Mouse (Mus musculus): ENCODE data around the gene Nf2. TPM values are rescaled to one million over a fixed set of nuclear protein-coding genes. Genes with fewer than 3 reads are reported as not detected.
"Not testable (repeated sequence)": the region's sequence is repeated elsewhere in the genome, so short reads cannot be mapped to it uniquely, and the experiment has no call there.

Gene Nf2
- polyA plus RNA-seq, 1 experiment from 2014 or later, result 44.9 TPM

DNA sequence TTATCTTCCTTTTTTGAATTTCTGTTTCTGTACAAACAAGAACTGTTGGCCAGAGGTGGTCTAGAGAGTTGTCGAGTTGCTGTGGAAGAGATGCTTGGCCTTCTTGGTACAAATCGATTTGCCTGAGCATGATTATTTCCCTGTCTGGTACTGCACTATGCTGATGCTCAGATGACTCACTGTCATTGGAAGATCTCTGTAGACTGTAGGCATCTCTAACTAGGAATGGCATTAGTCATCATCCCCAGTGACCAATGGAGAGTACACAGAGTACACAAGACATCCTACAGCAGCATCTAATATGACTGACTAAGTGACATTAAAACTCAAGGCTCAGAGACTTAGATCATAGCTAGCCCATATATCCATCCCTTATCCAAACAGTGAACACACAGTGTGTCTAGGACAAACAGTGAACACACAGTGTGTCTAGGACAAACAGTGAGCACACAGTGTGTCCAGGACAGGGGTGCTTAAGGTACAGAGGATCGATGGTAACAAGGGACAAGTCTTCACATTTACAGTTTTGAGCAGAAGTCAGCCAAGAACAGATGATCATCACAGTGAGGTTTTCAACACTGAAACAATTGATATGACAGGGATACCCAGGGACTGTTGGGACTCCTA, 23.1 kb downstream of the Nf2 start:
- DNase-seq (ENCODE audit: low spot score) (no peak), ATAC-seq (no peak)
- Histone ChIP-seq H3K9ac (ENCODE audit: low read length) (no peak overlapping the region), H3K4me2 (ENCODE audit: low read length) (no peak overlapping the region), H3K9me3 (replicated peaks; ENCODE audit: control insufficient read depth, low read length) (no peaks in the 10 kb centered on the region), H3K4me1 (ENCODE audit: control insufficient read depth, insufficient read depth, low read length) (no peaks in the 10 kb centered on the region), H3K4me3 (ENCODE audit: low read depth, low read length) (no peak overlapping the region), H3K27ac (ENCODE audit: low read depth, low read length) (no peak overlapping the region), H3K36me3 (ENCODE audit: control insufficient read depth, insufficient read depth, low read length) (no peaks in the 10 kb centered on the region), H3K27me3 (replicated peaks; ENCODE audit: control insufficient read depth, insufficient read depth, low read length) (no peaks in the 10 kb centered on the region)
- 95% methylated on average over 3 of the region's 3 CpGs for whole genome bisulfite sequencing

GRCm38 (mm10) chr11:4823655-4824312, 25.6 kb downstream of the Nf2 start:
- Histone ChIP-seq H3K4me1 (ENCODE audit: control insufficient read depth, insufficient read depth, low read length) (no peaks in the 10 kb centered on the region), H3K9me3 (replicated peaks; ENCODE audit: control insufficient read depth, low read length) (no peaks in the 10 kb centered on the region), H3K36me3 (ENCODE audit: control insufficient read depth, insufficient read depth, low read length) (0 out of 2 replicates have a peak, but pooled peaks cover 2% of the 10 kb centered on the region), H3K4me3 (ENCODE audit: low read depth, low read length) (no peak overlapping the region), H3K27ac (ENCODE audit: low read depth, low read length) (no peak overlapping the region), H3K27me3 (replicated peaks; ENCODE audit: control insufficient read depth, insufficient read depth, low read length) (no peaks in the 10 kb centered on the region), H3K9ac (ENCODE audit: low read length) (no peak overlapping the region), H3K4me2 (ENCODE audit: low read length) (no peak overlapping the region)
- WGBS, result 96% methylated on average over 6 of the region's 6 CpGs
- DNase-seq (ENCODE audit: low spot score) (no peak), ATAC-seq (no peak)

DNA sequence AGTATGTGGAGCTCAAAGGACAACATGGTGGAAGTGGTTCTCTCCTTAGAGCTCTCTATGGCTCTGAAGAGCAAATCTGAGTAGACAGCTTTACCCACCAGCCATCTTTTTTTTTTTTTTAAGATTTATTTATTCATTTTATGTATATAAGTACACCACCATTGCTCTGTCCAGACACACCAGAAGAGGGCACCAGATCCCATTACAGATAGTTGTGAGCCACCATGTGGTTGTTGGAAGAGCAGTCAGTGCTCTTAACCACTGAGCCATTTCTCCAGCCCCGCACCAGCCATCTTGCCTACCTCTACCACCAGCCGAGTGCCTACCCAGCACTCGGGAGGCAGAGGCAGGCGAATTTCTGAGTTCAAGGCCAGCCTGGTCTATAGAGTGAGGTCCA, 26.9 kb downstream of the Nf2 start:
- not testable (repeated sequence) for H3K4me3 ChIP-seq (ENCODE audit: low read depth, low read length); H3K27ac ChIP-seq (ENCODE audit: low read depth, low read length); H3K36me3 ChIP-seq (ENCODE audit: control insufficient read depth, insufficient read depth, low read length); H3K4me1 ChIP-seq (ENCODE audit: control insufficient read depth, insufficient read depth, low read length); ATAC-seq; H3K27me3 ChIP-seq (replicated peaks; ENCODE audit: control insufficient read depth, insufficient read depth, low read length); H3K9ac ChIP-seq (ENCODE audit: low read length); DNase-seq (ENCODE audit: low spot score); H3K4me2 ChIP-seq (ENCODE audit: low read length); H3K9me3 ChIP-seq (replicated peaks; ENCODE audit: control insufficient read depth, low read length)
- 87% methylated on average over 4 of the region's 4 CpGs for WGBS

DNA sequence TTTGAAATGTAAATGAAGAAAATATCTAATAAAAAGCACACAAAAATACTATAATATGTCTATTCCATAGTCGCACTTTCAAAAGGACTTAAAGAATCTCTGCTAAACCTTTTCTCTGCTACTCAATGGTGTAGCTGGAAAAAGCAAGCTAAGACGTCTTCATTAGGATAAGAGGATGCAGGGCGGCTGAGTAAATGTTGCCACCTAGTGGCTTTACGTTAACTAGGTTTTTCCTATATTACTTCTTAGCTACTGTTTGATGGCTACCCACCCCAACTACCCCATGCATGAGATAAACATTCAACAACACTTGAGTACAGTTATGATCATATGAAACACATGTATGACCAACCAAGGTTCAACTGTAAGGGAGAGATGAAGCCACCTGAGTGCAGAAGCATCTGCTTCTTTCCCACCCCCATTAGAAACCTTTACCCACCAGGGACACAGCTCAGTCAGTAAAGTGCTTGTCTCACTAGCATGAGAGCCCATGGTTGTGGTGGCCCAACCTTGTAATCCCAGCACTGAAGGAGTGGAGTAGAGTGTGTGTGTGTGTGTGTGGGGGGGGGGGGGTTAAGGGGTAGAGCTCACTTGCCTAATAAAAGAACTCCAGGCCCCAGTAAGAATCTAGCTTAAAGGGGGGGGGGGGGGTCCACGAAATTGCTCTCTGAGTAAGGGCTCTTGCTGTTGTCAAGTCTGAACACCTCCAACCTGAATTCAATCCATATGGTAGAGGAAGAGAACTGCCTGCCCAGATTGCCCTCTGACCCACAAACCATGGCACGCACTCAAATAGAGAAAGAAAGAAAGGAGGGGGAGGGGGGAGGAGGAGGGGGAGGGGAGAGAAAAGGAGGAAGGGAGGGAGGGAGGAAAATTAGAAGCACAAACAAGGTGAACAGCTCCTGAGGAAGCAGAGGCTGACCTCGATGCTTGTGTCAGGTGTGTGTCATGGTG, 27.6 kb downstream of the Nf2 start:
- no peaks in the 10 kb centered on the region for H3K27me3 ChIP-seq (replicated peaks; ENCODE audit: control insufficient read depth, insufficient read depth, low read length)
- DNase-seq (ENCODE audit: low spot score), result peak; percentile 87
- no peak overlapping the region for H3K9ac ChIP-seq (ENCODE audit: low read length)
- ATAC-seq, result peak; percentile 42; the same call in 1 of the 2 replicates
- H3K4me1 ChIP-seq (ENCODE audit: control insufficient read depth, insufficient read depth, low read length), result no peaks in the 10 kb centered on the region
- 42% methylated on average over 7 of the region's 7 CpGs for WGBS
- no peak overlapping the region for H3K4me3 ChIP-seq (ENCODE audit: low read depth, low read length)
- no peaks in the 10 kb centered on the region for H3K9me3 ChIP-seq (replicated peaks; ENCODE audit: control insufficient read depth, low read length)
- H3K27ac ChIP-seq (ENCODE audit: low read depth, low read length), result no peak overlapping the region
- H3K4me2 ChIP-seq (ENCODE audit: low read length), result no peak overlapping the region
- peaks cover 6% of the 10 kb centered on the region; the same call in 1 of the 2 replicates for H3K36me3 ChIP-seq (ENCODE audit: control insufficient read depth, insufficient read depth, low read length)

- Histone ChIP-seq H3K27me3 (replicated peaks; ENCODE audit: control insufficient read depth, insufficient read depth, low read length) (no peaks in the 10 kb centered on the region), H3K4me3 (ENCODE audit: low read depth, low read length) (no peak overlapping the region), H3K9ac (ENCODE audit: low read length) (no peak overlapping the region), H3K4me1 (ENCODE audit: control insufficient read depth, insufficient read depth, low read length) (no peaks in the 10 kb centered on the region), H3K9me3 (replicated peaks; ENCODE audit: control insufficient read depth, low read length) (no peaks in the 10 kb centered on the region), H3K36me3 (ENCODE audit: control insufficient read depth, insufficient read depth, low read length) (peaks cover 6% of the 10 kb centered on the region; the same call in 1 of the 2 replicates), H3K4me2 (ENCODE audit: low read length) (no peak overlapping the region), H3K27ac (ENCODE audit: low read depth, low read length) (no peak overlapping the region)
- DNase-seq (ENCODE audit: low spot score) (no peak), ATAC-seq (no peak)
- 93% methylated on average over 7 of the region's 7 CpGs for WGBS
These were observed 34.6 kb downstream of the Nf2 start for GRCm38 (mm10) chr11:4814507-4815450.

DNA sequence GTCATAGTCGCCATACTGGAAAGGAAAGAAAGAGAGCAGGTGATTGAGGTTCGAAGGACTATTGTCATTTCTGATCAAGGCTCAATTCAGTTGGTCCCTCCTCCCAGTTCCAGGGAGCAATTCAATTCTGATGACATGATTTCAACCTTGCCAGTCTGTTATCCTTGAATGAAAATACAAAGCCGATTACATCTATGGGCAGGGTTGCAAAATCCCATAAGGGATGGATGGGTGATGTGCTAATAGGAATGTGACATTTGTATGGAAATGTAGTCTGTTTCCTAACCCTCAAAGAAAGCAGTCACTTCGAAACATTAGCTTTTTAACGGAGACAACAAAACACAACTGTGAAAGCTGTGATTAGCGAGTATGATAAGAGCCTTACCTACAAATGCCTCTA, 41.0 kb downstream of the Nf2 start:
- H3K4me3 ChIP-seq (ENCODE audit: low read depth, low read length), result no peak overlapping the region
- no peak overlapping the region for H3K9ac ChIP-seq (ENCODE audit: low read length)
- WGBS, result 84% methylated on average over 6 of the region's 6 CpGs
- H3K36me3 ChIP-seq (ENCODE audit: control insufficient read depth, insufficient read depth, low read length), result peaks cover 6% of the 10 kb centered on the region; the same call in 1 of the 2 replicates
- H3K27me3 ChIP-seq (replicated peaks; ENCODE audit: control insufficient read depth, insufficient read depth, low read length), result no peaks in the 10 kb centered on the region
- no peaks in the 10 kb centered on the region for H3K9me3 ChIP-seq (replicated peaks; ENCODE audit: control insufficient read depth, low read length)
- ATAC-seq, result no peak
- DNase-seq (ENCODE audit: low spot score), result no peak
- H3K27ac ChIP-seq (ENCODE audit: low read depth, low read length), result no peak overlapping the region
- no peak overlapping the region for H3K4me2 ChIP-seq (ENCODE audit: low read length)
- peaks cover 8% of the 10 kb centered on the region for H3K4me1 ChIP-seq (ENCODE audit: control insufficient read depth, insufficient read depth, low read length)

DNA sequence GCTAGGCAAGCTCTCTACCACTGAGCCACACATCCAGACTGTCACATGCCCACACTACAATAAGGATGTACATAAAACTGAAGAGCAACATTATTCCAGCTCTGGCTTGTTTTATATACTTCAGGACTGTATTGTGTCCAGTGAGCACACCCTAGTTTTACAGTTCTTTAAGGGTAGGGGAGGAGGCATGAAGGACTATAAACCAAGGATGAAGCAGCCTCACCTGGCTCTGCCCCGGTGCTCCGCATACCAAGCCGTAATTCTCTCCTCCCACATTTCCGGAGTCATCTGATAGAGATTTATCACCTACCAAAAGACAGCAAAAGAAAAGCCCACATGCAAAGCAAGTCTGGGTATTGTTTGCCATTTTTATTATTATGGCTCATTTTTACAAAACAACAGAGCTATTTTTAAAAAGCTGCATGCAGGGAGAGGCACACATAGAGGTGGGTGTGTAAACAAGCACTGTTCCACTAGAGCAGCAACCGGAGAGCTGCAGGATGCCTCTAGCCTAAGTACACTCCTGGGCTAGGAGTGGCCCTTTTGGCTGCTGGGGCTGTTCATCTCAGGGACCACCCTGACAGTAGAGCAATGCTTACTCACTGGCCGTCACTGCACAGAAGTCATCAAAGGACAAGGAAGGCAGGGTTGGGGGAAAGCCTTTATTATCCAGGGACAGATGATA, 43.2 kb downstream of the Nf2 start:
- no peak overlapping the region for H3K27ac ChIP-seq (ENCODE audit: low read depth, low read length)

More for the DNA sequence above, 43.2 kb downstream of the Nf2 start:
- H3K4me1 ChIP-seq (ENCODE audit: control insufficient read depth, insufficient read depth, low read length), result peaks cover 12% of the 10 kb centered on the region
- ATAC-seq (no peak), DNase-seq (ENCODE audit: low spot score) (no peak)
- no peak overlapping the region for H3K9ac ChIP-seq (ENCODE audit: low read length)
- H3K27me3 ChIP-seq (replicated peaks; ENCODE audit: control insufficient read depth, insufficient read depth, low read length), result no peaks in the 10 kb centered on the region
- no peak overlapping the region for H3K4me3 ChIP-seq (ENCODE audit: low read depth, low read length)
- H3K4me2 ChIP-seq (ENCODE audit: low read length), result no peak overlapping the region
- H3K36me3 ChIP-seq (ENCODE audit: control insufficient read depth, insufficient read depth, low read length), result peaks cover 13% of the 10 kb centered on the region
- whole genome bisulfite sequencing, result 88% methylated on average over 6 of the region's 6 CpGs
- H3K9me3 ChIP-seq (replicated peaks; ENCODE audit: control insufficient read depth, low read length), result no peaks in the 10 kb centered on the region

All from forebrain, embryonic 14.5 days (tissue).